Mouse (Mus musculus) ES-Bruce4 (cell line): Measurements from ENCODE around the gene Pprc1. TPM values are rescaled to one million over a fixed set of nuclear protein-coding genes. Genes with fewer than 3 reads are reported as not detected.

Source experiments
- H3K27ac ChIP-seq: 2 replicates; pipeline ENCODE4 v1.5.1; 2012; ENCODE audit warnings: low read length, inconsistent platforms; ENCODE audit not compliant: insufficient read depth
- H3K27me3 ChIP-seq: 2 replicates; pipeline ENCODE4 v1.6.1; 2012; ENCODE audit warnings: mild to moderate bottlenecking, low read length, inconsistent platforms; ENCODE audit not compliant: control insufficient read depth, poor library complexity, insufficient read depth, severe bottlenecking
- H3K36me3 ChIP-seq: 2 replicates; pipeline ENCODE4 v1.6.1; 2012; ENCODE audit warnings: inconsistent platforms, mild to moderate bottlenecking, low read length, moderate library complexity; ENCODE audit not compliant: control insufficient read depth, poor library complexity, insufficient read depth, severe bottlenecking
- H3K4me1 ChIP-seq: one replicate; pipeline ENCODE4 v1.8.1; 2011; ENCODE audit warnings: low read length; ENCODE audit not compliant: control insufficient read depth, insufficient read depth
- H3K4me3 ChIP-seq: 2 replicates; pipeline ENCODE4 v1.5.1; 2011; ENCODE audit warnings: low read depth, mild to moderate bottlenecking, low read length
- H3K9ac ChIP-seq: 2 replicates; pipeline ENCODE4 v1.6.1; 2012; ENCODE audit warnings: low read depth, mild to moderate bottlenecking, inconsistent platforms; ENCODE audit not compliant: poor library complexity, severe bottlenecking
- H3K9me3 ChIP-seq: replicated peaks from 2 replicates; pipeline ENCODE4 v1.6.1; 2012; ENCODE audit warnings: mild to moderate bottlenecking, low read length, inconsistent platforms; ENCODE audit not compliant: control insufficient read depth, poor library complexity, insufficient read depth, severe bottlenecking
- CTCF ChIP-seq: IDR thresholded peaks from one replicate; pipeline ENCODE4 v1.8.1; 2011; ENCODE audit warnings: low read depth, low read length
- EP300 ChIP-seq: IDR thresholded peaks from 2 replicates; pipeline ENCODE4 v1.6.1; 2011; ENCODE audit warnings: low read depth, low read length; ENCODE audit not compliant: insufficient read depth
- POLR2A ChIP-seq: IDR thresholded peaks from one replicate; pipeline ENCODE4 v1.8.1; 2011; ENCODE audit warnings: low read length; ENCODE audit not compliant: insufficient read depth
- polyA plus RNA-seq: library from polyadenylated mRNA; stranded (reverse); fragments of >200 nt; gene quantifications from 2 replicates; pipeline ENCODE4 v1.2.4, GENCODE M21; 2011; ENCODE audit warnings: low read depth; ENCODE audit not compliant: missing spikeins, insufficient read depth, insufficient read length

Pprc1 gene
- polyA plus RNA-seq, 1 experiment: 114 TPM

GRCm38 (mm10) chr19:46024959-46025358, 19.7 kb upstream of the Pprc1 start:
- Histone ChIP-seq H3K27ac (no peak overlapping the region), H3K4me1 (no peaks in the 10 kb centered on the region), H3K36me3 (no peaks in the 10 kb centered on the region), H3K27me3 (no peaks in the 10 kb centered on the region), H3K9me3 (no peaks in the 10 kb centered on the region), H3K4me3 (no peak overlapping the region), H3K9ac (no peak overlapping the region)
- TF ChIP-seq CTCF: no peak
- no peak for TF ChIP-seq EP300
- TF ChIP-seq POLR2A: no peak

- Histone ChIP-seq H3K9ac (no peak overlapping the region), H3K9me3 (no peaks in the 10 kb centered on the region), H3K27ac (no peak overlapping the region), H3K36me3 (no peaks in the 10 kb centered on the region), H3K4me3 (no peak overlapping the region), H3K27me3 (no peaks in the 10 kb centered on the region), H3K4me1 (no peaks in the 10 kb centered on the region)
- TF ChIP-seq POLR2A (no peak), EP300 (no peak), CTCF (no peak)
Measured at GRCm38 (mm10) chr19:46026567-46026966, 18.1 kb upstream of the Pprc1 start.

GRCm38 (mm10) chr19:46028747-46029320, 15.9 kb upstream of the Pprc1 start:
- Histone ChIP-seq H3K9me3 (no peaks in the 10 kb centered on the region), H3K4me3 (no peak overlapping the region), H3K9ac (no peak overlapping the region), H3K27me3 (no peaks in the 10 kb centered on the region), H3K4me1 (no peaks in the 10 kb centered on the region), H3K27ac (no peak overlapping the region), H3K36me3 (peaks cover 18% of the 10 kb centered on the region)
- TF ChIP-seq CTCF (peak; percentile 30), EP300 (no peak), POLR2A (no peak)

GRCm38 (mm10) chr19:46029652-46030051, 15.0 kb upstream of the Pprc1 start:
- H3K27me3 ChIP-seq: no peaks in the 10 kb centered on the region
- 0 out of 2 replicates have a peak overlapping the region, but pooled peaks have one; percentile 10 for H3K27ac ChIP-seq
- H3K4me1 ChIP-seq: peaks cover 2% of the 10 kb centered on the region
- H3K4me3 ChIP-seq: no peak overlapping the region
- no peak for TF ChIP-seq CTCF
- H3K9me3 ChIP-seq: no peaks in the 10 kb centered on the region
- H3K9ac ChIP-seq: no peak overlapping the region
- H3K36me3 ChIP-seq: peaks cover 26% of the 10 kb centered on the region

GRCm38 (mm10) chr19:46030196-46030983, 14.3 kb upstream of the Pprc1 start:
- no peaks in the 10 kb centered on the region for H3K9me3 ChIP-seq
- peak overlapping the region; percentile 42; the same call in 1 of the 2 replicates for H3K27ac ChIP-seq
- H3K9ac ChIP-seq: no peak overlapping the region
- H3K36me3 ChIP-seq: peaks cover 33% of the 10 kb centered on the region
- no peaks in the 10 kb centered on the region for H3K27me3 ChIP-seq
- no peak overlapping the region for H3K4me3 ChIP-seq
- no peak for TF ChIP-seq EP300
- TF ChIP-seq POLR2A: no peak
- no peak for TF ChIP-seq CTCF
- peaks cover 2% of the 10 kb centered on the region for H3K4me1 ChIP-seq

- no peaks in the 10 kb centered on the region for H3K9me3 ChIP-seq
- TF ChIP-seq POLR2A (no peak), EP300 (no peak), CTCF (no peak)
- no peak overlapping the region for H3K9ac ChIP-seq
- no peaks in the 10 kb centered on the region for H3K27me3 ChIP-seq
- peaks cover 42% of the 10 kb centered on the region for H3K36me3 ChIP-seq
- H3K4me1 ChIP-seq: peaks cover 4% of the 10 kb centered on the region
- H3K4me3 ChIP-seq: no peak overlapping the region
- 0 out of 2 replicates have a peak overlapping the region, but pooled peaks have one; percentile 26 for H3K27ac ChIP-seq
Measured at GRCm38 (mm10) chr19:46031689-46032432, 12.8 kb upstream of the Pprc1 start.
